Mouse (Mus musculus) spleen, postnatal 14 days (tissue): ENCODE data around the gene Cd163.

Experiments used
- DNase-seq, 2 experiments: peaks; one replicate each; pipeline ENCODE4 v3.0.0; 2021 to 2022; ENCODE audit warnings: low spot score in 2 of 2

Cd163 gene

DNA sequence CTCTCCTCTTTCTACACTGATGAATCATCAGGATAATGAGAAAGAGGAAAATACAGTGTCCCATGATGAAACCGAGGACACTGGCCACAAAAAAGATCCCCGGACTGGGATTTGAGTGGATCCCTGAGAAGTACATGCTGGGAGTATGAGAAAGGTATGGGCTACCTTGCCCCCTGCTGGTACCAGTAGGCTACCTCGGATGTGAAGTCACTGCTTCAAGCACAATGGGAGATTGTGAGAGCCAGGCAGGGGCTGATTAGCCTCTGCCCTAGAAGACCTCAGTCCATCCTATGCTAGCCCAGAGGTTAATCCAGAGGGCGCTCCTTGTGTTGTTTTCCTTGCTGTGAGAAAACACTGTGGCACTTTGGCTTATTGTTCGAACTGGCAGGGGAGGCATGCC, 59.9 kb downstream of the Cd163 start:
- DNase-seq: no peak

DNA sequence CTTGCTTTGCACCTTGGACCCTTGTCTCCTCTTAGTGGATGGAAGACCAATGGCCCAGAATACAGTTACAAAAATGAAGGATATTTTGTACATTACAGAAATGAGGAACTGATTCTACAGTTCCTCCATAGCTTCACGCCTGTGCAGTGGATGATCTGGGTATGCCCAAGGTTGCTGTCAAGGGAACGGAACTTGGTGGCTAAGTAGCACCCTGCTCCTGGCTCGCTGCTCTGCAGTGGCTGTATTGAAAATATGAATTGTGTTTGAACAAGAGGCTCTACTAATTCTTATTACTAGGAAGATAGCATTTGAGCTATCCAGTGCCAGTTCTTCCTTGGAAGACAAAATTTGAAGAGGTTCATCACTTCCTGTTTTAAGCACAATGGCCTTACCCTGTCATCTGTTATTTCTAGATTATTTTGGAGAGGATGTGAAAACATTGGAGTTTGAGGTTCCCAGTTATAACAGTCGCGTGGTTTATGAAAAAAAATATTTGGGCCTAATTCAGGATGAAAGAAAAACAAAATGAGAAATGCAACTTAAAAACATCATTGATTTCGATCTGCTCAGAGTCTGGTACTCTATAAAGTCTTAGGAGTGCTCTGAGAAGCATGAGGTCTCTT, 69.2 kb downstream of the Cd163 start:
- no peak for DNase-seq

DNA sequence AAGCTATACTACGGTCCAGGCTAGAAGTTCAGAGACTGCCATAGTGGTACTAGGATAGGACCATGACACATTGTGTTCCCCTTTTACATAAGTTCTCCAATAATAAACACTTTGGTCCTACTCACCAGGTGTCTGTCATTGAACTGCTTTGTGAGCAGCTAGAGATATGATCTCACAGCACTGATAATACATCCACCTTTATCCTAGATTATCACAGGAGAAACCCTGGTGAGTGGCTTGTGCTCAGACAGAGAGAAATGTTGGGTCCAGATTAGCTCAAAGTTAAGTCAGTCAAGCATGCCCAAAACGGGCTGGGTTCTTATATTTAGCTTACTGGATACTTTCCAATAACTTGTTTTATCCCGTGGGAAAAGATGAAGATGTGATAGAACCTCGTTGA, 70.2 kb downstream of the Cd163 start:
- DNase-seq: no peak

DNA sequence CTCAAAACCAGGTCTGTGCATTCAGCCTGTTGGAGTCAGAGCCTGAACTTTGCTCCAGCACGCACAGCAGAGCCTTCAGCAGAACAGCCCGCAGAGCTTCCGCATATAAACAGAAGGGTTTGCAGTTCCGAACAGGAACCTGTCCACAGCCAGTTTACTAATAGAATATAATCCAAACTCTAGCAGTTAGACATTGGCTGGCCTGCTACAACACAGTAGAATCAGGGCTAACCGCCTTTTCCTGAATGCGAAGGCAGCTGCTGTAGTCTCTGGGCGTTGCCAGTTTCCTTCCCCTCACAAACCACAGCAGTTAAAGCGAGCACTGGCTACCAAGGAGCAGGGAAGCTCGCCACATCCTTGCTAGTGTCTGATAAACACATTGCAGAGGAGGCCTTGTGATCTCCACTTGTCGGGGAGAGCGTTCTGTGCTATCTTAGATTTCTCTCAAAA, 71.0 kb downstream of the Cd163 start:
- DNase-seq: peak; percentile 37 to 51

DNA sequence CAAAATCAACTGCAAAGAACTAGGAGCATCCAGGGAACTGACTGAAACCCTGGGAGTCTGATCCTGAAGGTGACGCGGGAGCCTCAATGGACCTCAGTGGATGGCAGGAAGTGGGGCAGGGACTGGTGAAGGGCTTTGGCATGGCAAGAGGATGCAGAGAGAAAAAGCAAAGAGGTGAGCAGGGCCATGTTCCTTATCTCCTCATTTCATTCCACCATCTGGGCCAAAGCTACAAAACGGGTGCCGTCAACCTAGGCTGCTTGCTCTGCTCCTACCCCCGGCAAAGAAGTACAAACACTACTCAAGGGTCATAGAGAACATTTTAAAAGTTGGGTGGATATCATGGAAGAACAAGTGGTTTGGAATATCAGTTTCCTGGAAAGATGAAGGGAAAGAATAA, 71.9 kb downstream of the Cd163 start:
- DNase-seq: no peak

DNA sequence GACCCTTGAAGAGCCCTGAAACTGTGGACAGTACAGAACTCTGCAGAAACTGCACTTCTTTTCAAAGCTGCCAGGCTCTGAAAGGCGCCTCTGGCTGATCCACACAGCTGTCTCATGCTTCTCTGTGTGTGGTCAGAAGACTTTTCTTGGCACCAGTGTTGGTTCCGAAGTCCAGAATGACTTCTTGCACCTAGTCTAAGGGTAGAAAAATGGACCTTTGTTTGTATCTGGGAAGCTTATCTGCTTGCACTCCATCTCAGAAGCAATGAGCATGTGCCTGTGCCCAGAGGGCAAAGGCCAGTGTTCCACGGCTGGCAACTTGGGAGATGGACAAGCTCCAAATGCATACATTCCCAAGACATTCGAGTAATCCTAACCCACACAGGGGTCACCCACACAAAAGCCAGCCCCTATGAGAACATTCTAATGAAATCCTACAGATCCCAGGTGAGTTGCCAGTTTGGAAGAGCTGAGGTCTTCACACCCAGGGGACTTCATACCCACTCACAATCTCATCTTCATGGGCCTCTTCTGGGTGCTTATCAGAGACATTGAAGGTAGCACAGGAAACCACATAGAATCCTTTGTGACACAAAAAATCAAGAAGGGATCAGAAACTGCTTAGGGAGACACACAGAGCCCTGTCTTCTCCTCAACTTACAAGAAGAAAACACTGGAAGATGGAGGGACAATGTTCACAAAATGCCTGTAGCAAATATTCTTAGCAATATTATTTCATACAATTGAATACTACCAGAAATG, 73.2 kb downstream of the Cd163 start:
- no peak for DNase-seq

DNA sequence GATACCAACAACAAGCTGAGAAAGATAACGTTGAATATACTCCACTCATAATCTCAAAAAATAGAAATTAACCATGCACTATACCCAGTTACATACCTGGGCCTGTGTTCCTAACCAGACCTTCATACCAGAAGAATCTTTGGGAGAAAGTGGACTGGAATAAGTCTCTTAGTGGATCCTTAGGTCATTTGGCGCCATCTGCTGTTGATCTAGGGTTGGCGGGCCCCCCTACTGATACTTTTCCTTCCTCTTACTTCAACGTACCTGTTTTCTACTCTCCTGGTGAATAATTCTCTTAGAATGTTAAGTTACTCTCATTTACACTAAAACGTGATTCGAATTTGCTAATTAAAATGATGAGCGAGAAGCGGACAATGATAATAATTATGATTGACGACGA, 74.9 kb downstream of the Cd163 start:
- DNase-seq: peak in 1 of 2 experiments; percentile 52
